Mouse (Mus musculus): ENCODE results near the gene Ap1m2. TPM values are rescaled to one million over a fixed set of nuclear protein-coding genes. Genes with fewer than 3 reads are reported as not detected.
"Not testable (repeated sequence)": the region's sequence is repeated elsewhere in the genome, so short reads cannot be mapped to it uniquely, and the experiment has no call there.

The Ap1m2 gene
- polyA plus RNA-seq, 1 experiment from 2014 or later: 0.30 TPM

DNA sequence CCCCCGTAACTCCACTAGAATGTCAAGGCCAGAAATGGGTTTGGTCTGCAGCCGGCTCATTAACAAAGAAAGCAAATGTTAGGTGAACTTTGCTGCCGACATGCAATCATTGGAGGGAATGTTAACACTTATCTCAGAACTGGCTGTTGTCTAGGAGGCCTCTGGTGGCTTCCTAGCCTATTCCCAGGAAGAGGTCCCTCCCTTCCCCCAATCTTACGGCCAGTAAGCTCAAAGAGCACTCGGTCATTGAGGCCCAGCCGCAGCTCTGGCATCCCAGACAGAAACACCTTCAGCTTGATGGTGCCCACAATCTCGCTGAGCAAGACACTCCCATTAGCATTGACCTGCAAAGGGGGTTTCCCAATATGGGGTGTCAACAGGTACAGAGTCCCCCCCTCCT lies 7.1 kb downstream of the Ap1m2 start:
- no peaks in the 10 kb centered on the region for H3K9me3 ChIP-seq (ENCODE audit: control insufficient read depth, low read length)

DNA sequence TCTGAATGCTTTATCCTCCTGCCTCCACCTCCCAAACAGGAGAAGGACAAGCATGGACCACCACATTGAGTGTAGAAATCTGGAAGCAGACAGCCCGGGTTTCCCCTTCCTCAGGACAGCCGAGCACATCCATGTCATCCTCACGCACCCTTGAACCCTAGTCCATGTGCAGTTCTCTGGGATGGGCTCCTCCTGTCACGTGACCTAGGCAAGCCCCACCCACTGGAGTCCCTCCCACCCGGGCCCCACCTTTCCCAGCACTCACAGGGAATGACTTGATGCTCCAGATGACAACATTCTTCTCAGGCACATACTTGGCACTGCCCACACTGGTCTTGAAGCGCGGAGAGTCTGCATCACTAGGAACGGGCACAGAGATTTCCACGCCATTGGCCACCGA lies 13.1 kb downstream of the Ap1m2 start:
- Histone ChIP-seq H3K4me2 (ENCODE audit: low read length) (no peak overlapping the region), H3K9me3 (ENCODE audit: control insufficient read depth, low read length) (no peaks in the 10 kb centered on the region), H3K27ac (replicated peaks in 1 of 2; ENCODE audit: control insufficient read depth in 1 of 2, insufficient read depth in 1 of 2, low read depth in 2 of 2, low read length in 2 of 2) (no peak overlapping the region), H3K4me3 (ENCODE audit: control insufficient read depth in 1 of 2, insufficient read depth in 1 of 2, low read depth in 1 of 2, low read length in 2 of 2) (no peak overlapping the region), H3K27me3 (ENCODE audit: control insufficient read depth, insufficient read depth, low read length) (no peaks in the 10 kb centered on the region), H3K9ac (ENCODE audit: low read length) (no peak overlapping the region), H3K4me1 (ENCODE audit: control insufficient read depth in 2 of 2, insufficient read depth in 2 of 2, low read length in 2 of 2) (no peaks in the 10 kb centered on the region), H3K36me3 (ENCODE audit: control insufficient read depth, insufficient read depth, low read length) (no peaks in the 10 kb centered on the region)
- WGBS: 78% methylated on average over 10 of the region's 10 CpGs
- ATAC-seq (ENCODE audit: insufficient number of reproducible peaks, insufficient read depth, low FRiP score, low read depth): no peak

More for the DNA sequence above, 7.1 kb downstream of the Ap1m2 start:
- 63% methylated on average over 7 of the region's 7 CpGs for WGBS
- no peak for ATAC-seq (ENCODE audit: insufficient number of reproducible peaks, insufficient read depth, low FRiP score, low read depth)
- H3K4me2 ChIP-seq (ENCODE audit: low read length): no peak overlapping the region
- no peak overlapping the region for H3K27ac ChIP-seq (replicated peaks in 1 of 2; ENCODE audit: control insufficient read depth in 1 of 2, insufficient read depth in 1 of 2, low read depth in 2 of 2, low read length in 2 of 2)
- no peak overlapping the region for H3K4me3 ChIP-seq (ENCODE audit: control insufficient read depth in 1 of 2, insufficient read depth in 1 of 2, low read depth in 1 of 2, low read length in 2 of 2)
- H3K27me3 ChIP-seq (ENCODE audit: control insufficient read depth, insufficient read depth, low read length): no peaks in the 10 kb centered on the region
- H3K9ac ChIP-seq (ENCODE audit: low read length): no peak overlapping the region; the same call in 1 of the 2 replicates
- peaks cover 0 to 2% of the 10 kb centered on the region in 2 experiments; a peak in 1 of 4 replicates for H3K4me1 ChIP-seq (ENCODE audit: control insufficient read depth in 2 of 2, insufficient read depth in 2 of 2, low read length in 2 of 2)
- no peaks in the 10 kb centered on the region for H3K36me3 ChIP-seq (ENCODE audit: control insufficient read depth, insufficient read depth, low read length)

DNA sequence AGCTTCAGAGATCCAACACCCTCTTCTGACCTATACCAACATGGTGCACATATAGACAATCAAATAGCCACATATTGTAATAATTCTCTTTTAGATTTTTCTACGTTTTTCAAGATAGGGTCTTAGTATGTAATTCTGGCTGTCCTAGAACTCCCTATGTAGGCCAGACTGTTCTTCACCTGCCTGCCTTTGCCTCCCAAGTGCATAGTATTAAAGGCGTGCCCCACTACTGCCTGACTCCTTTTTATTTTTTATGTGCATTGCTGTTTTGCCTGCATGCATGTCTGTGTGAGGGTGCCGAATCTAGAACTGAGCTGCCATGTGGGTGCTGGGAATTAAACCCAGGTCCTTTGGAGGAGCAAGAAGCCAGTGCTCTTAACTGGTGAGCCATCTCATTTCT lies 19.9 kb downstream of the Ap1m2 start:
- H3K27ac ChIP-seq (replicated peaks in 1 of 2; ENCODE audit: control insufficient read depth in 1 of 2, insufficient read depth in 1 of 2, low read depth in 2 of 2, low read length in 2 of 2): no peak overlapping the region
- H3K9me3 ChIP-seq (ENCODE audit: control insufficient read depth, low read length): no peaks in the 10 kb centered on the region
- no peak overlapping the region for H3K4me2 ChIP-seq (ENCODE audit: low read length)
- no peak for ATAC-seq (ENCODE audit: insufficient number of reproducible peaks, insufficient read depth, low FRiP score, low read depth)
- H3K27me3 ChIP-seq (ENCODE audit: control insufficient read depth, insufficient read depth, low read length): no peaks in the 10 kb centered on the region
- no peak overlapping the region for H3K4me3 ChIP-seq (ENCODE audit: control insufficient read depth in 1 of 2, insufficient read depth in 1 of 2, low read depth in 1 of 2, low read length in 2 of 2)
- peaks cover 7 to 21% of the 10 kb centered on the region in 2 experiments for H3K4me1 ChIP-seq (ENCODE audit: control insufficient read depth in 2 of 2, insufficient read depth in 2 of 2, low read length in 2 of 2)
- peaks cover 7% of the 10 kb centered on the region; the same call in 1 of the 2 replicates for H3K36me3 ChIP-seq (ENCODE audit: control insufficient read depth, insufficient read depth, low read length)
- H3K9ac ChIP-seq (ENCODE audit: low read length): no peak overlapping the region
- WGBS: 95% methylated on average over 3 of the region's 3 CpGs

DNA sequence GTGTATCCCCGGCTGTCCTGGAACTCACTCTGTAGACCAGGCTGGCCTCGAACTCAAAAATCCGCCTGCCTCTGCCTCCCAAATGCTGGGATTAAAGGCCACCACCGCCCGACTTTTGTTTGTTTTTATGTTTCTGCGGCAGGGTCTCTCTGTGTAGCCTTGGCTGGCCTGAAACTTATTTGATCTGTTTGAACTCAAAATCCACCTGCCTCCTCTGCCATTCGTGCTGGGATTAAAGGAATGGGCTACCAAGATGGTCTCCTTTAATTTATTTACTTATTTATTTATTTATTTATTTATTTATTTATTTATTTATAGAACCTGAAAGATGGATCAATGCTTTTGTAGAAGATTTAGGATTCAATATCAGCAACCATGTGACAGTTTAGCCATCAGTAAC lies 20.3 kb downstream of the Ap1m2 start:
- H3K4me2 ChIP-seq (ENCODE audit: low read length): peak overlapping the region; percentile 57
- ATAC-seq (ENCODE audit: insufficient number of reproducible peaks, insufficient read depth, low FRiP score, low read depth); H3K27me3 ChIP-seq (ENCODE audit: control insufficient read depth, insufficient read depth, low read length); H3K36me3 ChIP-seq (ENCODE audit: control insufficient read depth, insufficient read depth, low read length); H3K9me3 ChIP-seq (ENCODE audit: control insufficient read depth, low read length): not testable (repeated sequence)
- H3K9ac ChIP-seq (ENCODE audit: low read length): peak overlapping the region; percentile 47; the same call in 1 of the 2 replicates
- WGBS: 22% methylated on average over 7 of the region's 7 CpGs
- H3K27ac ChIP-seq (replicated peaks in 1 of 2; ENCODE audit: control insufficient read depth in 1 of 2, insufficient read depth in 1 of 2, low read depth in 2 of 2, low read length in 2 of 2): peak overlapping the region; percentile 75 to 92
- H3K4me3 ChIP-seq (ENCODE audit: control insufficient read depth in 1 of 2, insufficient read depth in 1 of 2, low read depth in 1 of 2, low read length in 2 of 2): peak overlapping the region; percentile 31 to 48
- H3K4me1 ChIP-seq (ENCODE audit: control insufficient read depth in 2 of 2, insufficient read depth in 2 of 2, low read length in 2 of 2): peaks cover 7 to 25% of the 10 kb centered on the region in 2 experiments

DNA sequence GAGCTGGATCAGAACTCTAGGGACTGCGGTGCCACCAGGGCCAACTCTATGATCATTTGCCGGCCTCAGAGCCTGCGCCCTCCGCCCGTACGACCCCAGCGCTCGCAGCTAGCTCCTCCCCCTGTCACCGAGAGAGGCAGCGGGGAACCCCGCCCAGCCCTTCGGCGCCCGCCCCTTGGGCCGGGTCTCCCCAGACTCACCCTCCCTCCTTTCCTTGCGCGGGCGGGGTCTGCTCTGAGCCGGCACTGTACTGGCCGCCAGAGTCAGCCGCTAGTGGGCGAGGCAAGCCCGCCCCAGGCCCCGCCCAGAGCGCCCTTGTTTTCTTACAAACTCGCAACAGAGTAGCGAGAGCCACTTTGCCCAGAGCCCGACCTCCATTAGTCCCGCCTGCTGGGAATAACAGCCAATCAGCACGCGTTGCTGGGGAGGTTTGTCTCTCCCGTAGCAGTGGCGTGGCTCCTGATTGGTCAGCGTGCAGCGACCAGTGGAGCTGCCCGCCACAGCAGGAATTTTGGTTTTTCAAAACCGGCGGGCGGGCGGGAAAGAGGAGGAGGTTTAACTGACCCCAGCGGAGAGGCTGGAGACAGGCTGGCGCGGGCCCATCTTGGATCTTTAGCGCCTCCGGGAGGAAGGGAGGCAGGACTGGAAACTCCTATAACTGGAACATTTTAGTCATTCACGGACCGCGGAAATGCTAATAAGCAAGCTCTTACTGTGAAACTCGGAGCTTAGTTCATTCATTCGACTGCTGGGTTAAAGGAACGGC lies 20.9 kb downstream of the Ap1m2 start, which contains the start of gene Cdkn2d:
Gene Cdkn2d (minus strand): TSS at position 386 of the 766 bp plus-strand sequence.
- no peaks in the 10 kb centered on the region for H3K9me3 ChIP-seq (ENCODE audit: control insufficient read depth, low read length)
- H3K27me3 ChIP-seq (ENCODE audit: control insufficient read depth, insufficient read depth, low read length): no peaks in the 10 kb centered on the region
- peaks cover 7% of the 10 kb centered on the region; the same call in 1 of the 2 replicates for H3K36me3 ChIP-seq (ENCODE audit: control insufficient read depth, insufficient read depth, low read length)
- peaks cover 10 to 32% of the 10 kb centered on the region in 2 experiments for H3K4me1 ChIP-seq (ENCODE audit: control insufficient read depth in 2 of 2, insufficient read depth in 2 of 2, low read length in 2 of 2)
- whole genome bisulfite sequencing: under 1% methylated on average over 50 of the region's 51 CpGs
- H3K9ac ChIP-seq (ENCODE audit: low read length): peak within 1 kb of the TSS; percentile 84
- ATAC-seq (ENCODE audit: insufficient number of reproducible peaks, insufficient read depth, low FRiP score, low read depth): peak; percentile 94
- H3K27ac ChIP-seq (replicated peaks in 1 of 2; ENCODE audit: control insufficient read depth in 1 of 2, insufficient read depth in 1 of 2, low read depth in 2 of 2, low read length in 2 of 2): peak within 1 kb of the TSS; percentile 75 to 92
- H3K4me2 ChIP-seq (ENCODE audit: low read length): peak within 1 kb of the TSS; percentile 78
- H3K4me3 ChIP-seq (ENCODE audit: control insufficient read depth in 1 of 2, insufficient read depth in 1 of 2, low read depth in 1 of 2, low read length in 2 of 2): peak within 1 kb of the TSS; percentile 82 to 85

DNA sequence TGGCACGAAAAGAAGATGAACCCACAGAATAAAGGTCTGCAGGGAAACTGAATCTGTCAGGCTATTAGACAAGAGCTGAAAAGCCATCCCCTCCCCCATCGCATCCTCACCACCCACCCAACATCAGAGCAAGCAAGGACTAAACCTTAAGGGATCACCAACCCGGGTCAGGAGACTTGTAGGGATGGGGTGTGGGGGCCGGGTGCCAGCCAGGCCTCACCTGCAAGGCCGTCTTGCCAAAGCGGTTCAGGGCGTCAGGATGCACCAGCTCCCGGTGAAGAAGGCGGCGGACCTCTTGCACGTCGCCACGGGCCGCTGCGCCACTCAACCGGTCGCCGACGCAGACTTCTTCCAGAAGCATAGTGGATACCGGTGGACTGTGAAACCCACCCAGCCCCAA lies 21.5 kb downstream of the Ap1m2 start:
- Histone ChIP-seq H3K9me3 (ENCODE audit: control insufficient read depth, low read length) (no peaks in the 10 kb centered on the region), H3K27ac (replicated peaks in 1 of 2; ENCODE audit: control insufficient read depth in 1 of 2, insufficient read depth in 1 of 2, low read depth in 2 of 2, low read length in 2 of 2) (peak overlapping the region; percentile 73 to 80), H3K4me2 (ENCODE audit: low read length) (peak overlapping the region; percentile 78), H3K4me1 (ENCODE audit: control insufficient read depth in 2 of 2, insufficient read depth in 2 of 2, low read length in 2 of 2) (peaks cover 10 to 33% of the 10 kb centered on the region in 2 experiments), H3K36me3 (ENCODE audit: control insufficient read depth, insufficient read depth, low read length) (peaks cover 10% of the 10 kb centered on the region), H3K27me3 (ENCODE audit: control insufficient read depth, insufficient read depth, low read length) (no peaks in the 10 kb centered on the region), H3K9ac (ENCODE audit: low read length) (peak overlapping the region; percentile 84), H3K4me3 (ENCODE audit: control insufficient read depth in 1 of 2, insufficient read depth in 1 of 2, low read depth in 1 of 2, low read length in 2 of 2) (peak overlapping the region; percentile 82 to 85)
- WGBS: under 1% methylated on average over 20 of the region's 20 CpGs
- no peak for ATAC-seq (ENCODE audit: insufficient number of reproducible peaks, insufficient read depth, low FRiP score, low read depth)

DNA sequence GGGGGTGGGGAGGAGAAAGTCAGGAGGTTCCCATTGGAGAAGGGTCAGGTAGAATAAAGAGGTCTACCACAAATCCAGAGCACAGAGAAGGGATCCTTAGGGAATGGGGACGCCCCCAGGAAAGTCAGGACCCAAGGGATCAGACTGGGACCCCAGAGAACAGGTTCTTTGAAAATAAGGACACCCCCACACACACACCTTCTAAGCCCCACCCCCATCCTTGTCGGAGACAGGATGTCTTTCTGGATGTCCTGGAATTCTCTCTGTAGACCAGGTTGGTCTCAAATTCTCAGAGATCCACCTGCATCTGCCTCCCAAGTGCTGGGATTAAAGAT lies 22.8 kb downstream of the Ap1m2 start:
- WGBS: 80% methylated on average over 2 of the region's 2 CpGs
- H3K4me1 ChIP-seq (ENCODE audit: control insufficient read depth in 2 of 2, insufficient read depth in 2 of 2, low read length in 2 of 2): peaks cover 10 to 33% of the 10 kb centered on the region in 2 experiments
- H3K4me2 ChIP-seq (ENCODE audit: low read length): peak overlapping the region; percentile 78
- H3K27me3 ChIP-seq (ENCODE audit: control insufficient read depth, insufficient read depth, low read length): no peaks in the 10 kb centered on the region
- H3K9ac ChIP-seq (ENCODE audit: low read length): no peak overlapping the region
- no peak for ATAC-seq (ENCODE audit: insufficient number of reproducible peaks, insufficient read depth, low FRiP score, low read depth)
- no peaks in the 10 kb centered on the region for H3K9me3 ChIP-seq (ENCODE audit: control insufficient read depth, low read length)
- peaks cover 23% of the 10 kb centered on the region for H3K36me3 ChIP-seq (ENCODE audit: control insufficient read depth, insufficient read depth, low read length)
- peak overlapping the region in 1 of 2 experiments; percentile 82; a peak in 2 of 4 replicates for H3K4me3 ChIP-seq (ENCODE audit: control insufficient read depth in 1 of 2, insufficient read depth in 1 of 2, low read depth in 1 of 2, low read length in 2 of 2)
- peak overlapping the region in 1 of 2 experiments; percentile 90; a peak in 1 of 4 replicates for H3K27ac ChIP-seq (replicated peaks in 1 of 2; ENCODE audit: control insufficient read depth in 1 of 2, insufficient read depth in 1 of 2, low read depth in 2 of 2, low read length in 2 of 2)

Measured in heart, embryonic 14.5 days (tissue).